In genomic region chr10:121334576-121334975, GRCm38 (mm10) we compare ENCODE assay signal across 9 mouse cellular contexts. TPM values are rescaled to one million over a fixed set of nuclear protein-coding genes. Genes with fewer than 3 reads are reported as not detected.
DNase-seq lines count a peak whose midpoint lies in the region; ATAC-seq and TF ChIP-seq lines count a peak whose summit lies in the region.
"Had no signal": no experiment of that assay in that cellular context is flagged by ENCODE, and none has a peak within 500 bp of the region (broad histone marks: within the 10 kb centered on the region; RNA-seq: fewer than 3 reads in every experiment).

No protein-coding gene starts in this region.

- no peak for ATAC-seq in hindbrain, postnatal 0 days
- ATAC-seq in hindbrain, embryonic 13.5 days (ENCODE audit: low FRiP score): no peak

- H3K27me3 ChIP-seq in hindbrain, postnatal 0 days (ENCODE audit: insufficient read depth, low read length): no peaks in the 10 kb centered on the region
- H3K27me3 ChIP-seq in hindbrain, embryonic 13.5 days: no peaks in the 10 kb centered on the region
- H3K27me3 ChIP-seq in ES-Bruce4 (ENCODE audit: control insufficient read depth, insufficient read depth, low read length, poor library complexity, severe bottlenecking): no peaks in the 10 kb centered on the region
- no peaks in the 10 kb centered on the region for H3K27me3 ChIP-seq in thymus, adult 2 months (ENCODE audit: control insufficient read depth, insufficient read depth, low read length)
- H3K27me3 ChIP-seq: limb, embryonic 15.5 days had no signal

- peak; percentile 83 for TF ChIP-seq CTCF in hindbrain, postnatal 0 days (IDR thresholded peaks at IDR 0.05; ENCODE audit: low read depth)
- TF ChIP-seq CTCF in ES-Bruce4 (IDR thresholded peaks at IDR 0.05; ENCODE audit: low read depth, low read length): peak; percentile 82
- peak; percentile 28; the same call in 1 of the 2 replicates for TF ChIP-seq CTCF in thymus, adult 2 months (IDR thresholded peaks at IDR 0.05; ENCODE audit: borderline replicate concordance, control insufficient read depth, extremely low read depth, insufficient read depth, low read length, poor library complexity)

- H3K4me2 ChIP-seq in hindbrain, postnatal 0 days (ENCODE audit: low read depth, low read length): no peak overlapping the region
- H3K4me2 ChIP-seq in hindbrain, embryonic 13.5 days: no peak overlapping the region
- H3K4me2 ChIP-seq: limb, embryonic 15.5 days had no signal

- no peak for TF ChIP-seq EP300 in ES-Bruce4 (IDR thresholded peaks at IDR 0.05; ENCODE audit: insufficient read depth, low read depth, low read length)

- intact Hi-C loops in gastrocnemius, postnatal 36 days (cut with DNase I): no loop called here

- H3K4me1 ChIP-seq in hindbrain, postnatal 0 days (ENCODE audit: insufficient read depth, low read length): no peaks in the 10 kb centered on the region
- H3K4me1 ChIP-seq in hindbrain, embryonic 13.5 days (replicated peaks): no peaks in the 10 kb centered on the region
- H3K4me1 ChIP-seq in ES-Bruce4 (ENCODE audit: control insufficient read depth, insufficient read depth, low read length): no peaks in the 10 kb centered on the region
- no peaks in the 10 kb centered on the region for H3K4me1 ChIP-seq in thymus, adult 2 months (replicated peaks; ENCODE audit: control insufficient read depth, insufficient read depth, low read length)
- H3K4me1 ChIP-seq: limb, embryonic 15.5 days had no signal

- H3K9me3 ChIP-seq in hindbrain, postnatal 0 days (ENCODE audit: low read length): peaks cover 2% of the 10 kb centered on the region; the same call in 1 of the 2 replicates
- no peaks in the 10 kb centered on the region for H3K9me3 ChIP-seq in hindbrain, embryonic 13.5 days
- H3K9me3 ChIP-seq in ES-Bruce4 (replicated peaks; ENCODE audit: control insufficient read depth, insufficient read depth, low read length, poor library complexity, severe bottlenecking): peaks cover 5% of the 10 kb centered on the region
- H3K9me3 ChIP-seq: limb, embryonic 15.5 days had no signal

- H3K27ac ChIP-seq in hindbrain, postnatal 0 days: no peak overlapping the region
- no peak overlapping the region for H3K27ac ChIP-seq in hindbrain, embryonic 13.5 days
- H3K27ac ChIP-seq in ES-Bruce4 (ENCODE audit: insufficient read depth, low read length): no peak overlapping the region
- no peak overlapping the region for H3K27ac ChIP-seq in thymus, adult 2 months (ENCODE audit: control insufficient read depth, insufficient read depth, low read length)
- H3K27ac ChIP-seq: limb, embryonic 15.5 days had no signal

- 74% methylated on average over 3 of the region's 3 CpGs for WGBS in hindbrain, postnatal 0 days
- 77% methylated on average over 3 of the region's 3 CpGs for WGBS in hindbrain, embryonic 13.5 days
- 69% methylated on average over 3 of the region's 3 CpGs for WGBS in thymus, adult 2 months

- H3K4me3 ChIP-seq in hindbrain, postnatal 0 days (ENCODE audit: low read length): no peak overlapping the region
- no peak overlapping the region for H3K4me3 ChIP-seq in hindbrain, embryonic 13.5 days
- H3K4me3 ChIP-seq in ES-Bruce4 (ENCODE audit: low read depth, low read length): no peak overlapping the region
- no peak overlapping the region for H3K4me3 ChIP-seq in thymus, adult 2 months (ENCODE audit: control insufficient read depth, insufficient read depth, low read length)
- H3K4me3 ChIP-seq: limb, embryonic 15.5 days had no signal

- no peaks in the 10 kb centered on the region for H3K36me3 ChIP-seq in hindbrain, postnatal 0 days (ENCODE audit: insufficient read depth, low read length)
- H3K36me3 ChIP-seq in hindbrain, embryonic 13.5 days: no peaks in the 10 kb centered on the region
- H3K36me3 ChIP-seq in ES-Bruce4 (ENCODE audit: control insufficient read depth, insufficient read depth, low read length, poor library complexity, severe bottlenecking): no peaks in the 10 kb centered on the region
- no peaks in the 10 kb centered on the region for H3K36me3 ChIP-seq in thymus, adult 2 months (ENCODE audit: control insufficient read depth, insufficient read depth, low read length)
- H3K36me3 ChIP-seq: limb, embryonic 15.5 days had no signal

- peak; percentile 61 for DNase-seq in hindbrain, postnatal 0 days (ENCODE audit: low spot score)
- peak; percentile 48 for DNase-seq in cerebellum, adult 11 months
- peak; percentile 18 to 28 for DNase-seq in gastrocnemius, postnatal 36 days
- DNase-seq in left cerebral cortex, adult 11 months (ENCODE audit: low spot score): peak; percentile 30
- peak; percentile 53 to 70 for DNase-seq in natural killer cell, adult 2 months (ENCODE audit: low spot score in 2 of 2)
- peak; percentile 74 for DNase-seq in thymus, adult 2 months

- no peak for TF ChIP-seq POLR2A in ES-Bruce4 (IDR thresholded peaks at IDR 0.05; ENCODE audit: insufficient read depth, low read length)
- no peak for TF ChIP-seq POLR2A in thymus, adult 2 months (IDR thresholded peaks at IDR 0.05; ENCODE audit: control insufficient read depth, extremely low read depth, insufficient read depth, low read length, poor library complexity)

- H3K9ac ChIP-seq in hindbrain, postnatal 0 days (replicated peaks; ENCODE audit: low read length): no peak overlapping the region
- no peak overlapping the region for H3K9ac ChIP-seq in hindbrain, embryonic 13.5 days
- H3K9ac ChIP-seq in ES-Bruce4 (ENCODE audit: low read depth, poor library complexity, severe bottlenecking): no peak overlapping the region
- H3K9ac ChIP-seq: limb, embryonic 15.5 days had no signal

RNA-seq across cellular contexts. Expression of gene Tbc1d30, which starts 16.5 kb away (rescaled TPM):
- total RNA-seq in hindbrain, postnatal 0 days (2014; rRNA removed): 47.5 and 55.6 TPM in 2 replicates
- 9.6 and 10.4 TPM in 2 replicates for polyA plus RNA-seq in hindbrain, postnatal 0 days (2015; fragmentation: Nextera tagmentation; extraction: Ambion mirVana)
- polyA plus RNA-seq in hindbrain, embryonic 13.5 days (2015; fragmentation: Nextera tagmentation; extraction: Ambion mirVana): 12.6 and 13.6 TPM in 2 replicates
- not detected in 2 replicates for polyA plus RNA-seq in ES-Bruce4 (2011; ENCODE audit: insufficient read depth, insufficient read length, low read depth, missing spikeins)
- total RNA-seq in gastrocnemius, postnatal 36 days (2021): under 1 TPM; 0.42 to 0.46 TPM
- 0.51 and 0.68 TPM in 2 replicates for polyA plus RNA-seq in thymus, adult 2 months (2012; rRNA removed)

RNA-seq across cellular contexts. Expression of gene Gns, which starts 30.3 kb away (rescaled TPM):
- total RNA-seq in hindbrain, postnatal 0 days (2014; rRNA removed): 87.5 and 93.8 TPM in 2 replicates
- polyA plus RNA-seq in hindbrain, postnatal 0 days (2015; fragmentation: Nextera tagmentation; extraction: Ambion mirVana): 38.2 and 39.5 TPM in 2 replicates
- 41.3 and 42.6 TPM in 2 replicates for polyA plus RNA-seq in hindbrain, embryonic 13.5 days (2015; fragmentation: Nextera tagmentation; extraction: Ambion mirVana)
- 42.4 and 44.2 TPM in 2 replicates for polyA plus RNA-seq in ES-Bruce4 (2011; ENCODE audit: insufficient read depth, insufficient read length, low read depth, missing spikeins)
- 10 to 100 TPM; 24.6 to 27.9 TPM for total RNA-seq in gastrocnemius, postnatal 36 days (2021)
- polyA plus RNA-seq in thymus, adult 2 months (2012; rRNA removed): 72.1 and 123 TPM in 2 replicates

Comparison
In these comparisons a context has a peak if more than half of its experiments do, and no peak if none do; other contexts are left out.
1. DNase-seq: peak in every context shown above with its lines; median percentile 74 in thymus, adult 2 months; 62 in natural killer cell, adult 2 months; 61 in hindbrain, postnatal 0 days; 48 in cerebellum, adult 11 months; 30 in left cerebral cortex, adult 11 months; 23 in gastrocnemius, postnatal 36 days.
2. CTCF ChIP-seq: peak in every context shown above with its lines; median percentile 83 in hindbrain, postnatal 0 days; 82 in ES-Bruce4; 28 in thymus, adult 2 months.